ENCODE assay signal across 18 mouse cellular contexts in genomic region chr4:124533614-124534013, GRCm38 (mm10).
DNase-seq lines count a peak whose midpoint lies in the region; ATAC-seq lines count a peak whose summit lies in the region.
"Had no signal": no experiment of that assay in that cellular context is flagged by ENCODE, and none has a peak within 500 bp of the region (broad histone marks: within the 10 kb centered on the region; RNA-seq: fewer than 3 reads in every experiment).

No protein-coding gene starts in this region.

- ATAC-seq in heart, embryonic 11.5 days (replicated peaks; ENCODE audit: insufficient number of reproducible peaks, low FRiP score, low TSS enrichment): no peak
- ATAC-seq: forebrain, embryonic 13.5 days; forebrain, postnatal 0 days; intestine, embryonic 16.5 days had no signal

- H3K36me3 ChIP-seq in heart, embryonic 11.5 days (ENCODE audit: control insufficient read depth, insufficient read depth, low read length): no peaks in the 10 kb centered on the region
- H3K36me3 ChIP-seq: heart, embryonic 15.5 days; hindbrain, embryonic 15.5 days had no signal

- H3K27me3 ChIP-seq in heart, embryonic 11.5 days (ENCODE audit: control insufficient read depth, insufficient read depth, low read length): no peaks in the 10 kb centered on the region
- H3K27me3 ChIP-seq: heart, embryonic 15.5 days; hindbrain, embryonic 15.5 days had no signal

- DNase-seq in embryo, embryonic 10 days (ENCODE audit: low spot score): peak; percentile 8
- DNase-seq in embryo, embryonic 9.5 days (ENCODE audit: extremely low spot score): no peak
- DNase-seq in heart, adult 11 months: peak; percentile 92
- peak; percentile 19 for DNase-seq in kidney, postnatal 10 days
- DNase-seq in kidney, postnatal 36 days: no peak
- DNase-seq in thymus, postnatal 4 days: no peak
- DNase-seq: adrenal gland, postnatal 10 days; cerebellum, adult 11 months; cerebellum, adult 8-10 months; cerebellum, postnatal 14 days; forebrain, postnatal 0 days; gastrocnemius, postnatal 36 days; kidney, adult 2 months had no signal

- H3K27ac ChIP-seq in heart, embryonic 11.5 days (ENCODE audit: low read depth, low read length): no peak overlapping the region
- H3K27ac ChIP-seq: forebrain, embryonic 13.5 days; heart, embryonic 15.5 days; hindbrain, embryonic 15.5 days had no signal

- H3K9me3 ChIP-seq in heart, embryonic 11.5 days (replicated peaks; ENCODE audit: control insufficient read depth, low read length): no peaks in the 10 kb centered on the region
- H3K9me3 ChIP-seq: forebrain, embryonic 13.5 days; heart, embryonic 15.5 days; hindbrain, embryonic 15.5 days had no signal

- H3K4me2 ChIP-seq in heart, embryonic 11.5 days: no peak overlapping the region
- H3K4me2 ChIP-seq: forebrain, embryonic 13.5 days; heart, embryonic 15.5 days; hindbrain, embryonic 15.5 days had no signal

- no peak overlapping the region for H3K9ac ChIP-seq in heart, embryonic 11.5 days (ENCODE audit: low read depth, low read length)
- H3K9ac ChIP-seq: forebrain, embryonic 13.5 days; forebrain, postnatal 0 days; heart, embryonic 15.5 days; hindbrain, embryonic 15.5 days had no signal

- H3K4me1 ChIP-seq in heart, embryonic 11.5 days (ENCODE audit: control insufficient read depth, insufficient read depth, low read length): no peaks in the 10 kb centered on the region
- H3K4me1 ChIP-seq: heart, embryonic 15.5 days had no signal

- H3K4me3 ChIP-seq in heart, embryonic 11.5 days (ENCODE audit: low read depth, low read length): no peak overlapping the region
- H3K4me3 ChIP-seq: forebrain, embryonic 13.5 days; heart, embryonic 15.5 days; hindbrain, embryonic 15.5 days had no signal

- WGBS in heart, embryonic 11.5 days (ENCODE audit: insufficient replicate concordance): 44% methylated on average over 6 of the region's 6 CpGs

Comparison
In these comparisons a context has a peak if more than half of its experiments do, and no peak if none do; other contexts are left out.
1. DNase-seq: peak in embryo, embryonic 10 days (single experiment), heart, adult 11 months (single experiment) and kidney, postnatal 10 days (single experiment); none in embryo, embryonic 9.5 days (single experiment), kidney, postnatal 36 days (0 of 2) and thymus, postnatal 4 days (single experiment).